Mouse (Mus musculus) urinary bladder, adult 2 months (tissue): ENCODE data around the gene Gna13. TPM values are rescaled to one million over a fixed set of nuclear protein-coding genes. Genes with fewer than 3 reads are reported as not detected.

Experiments
- DNase-seq: peaks from one replicate; pipeline ENCODE4 v3.0.0; 2022; ENCODE audit warnings: low spot score
- polyA plus RNA-seq: library from polyadenylated mRNA; depleted of rRNA; stranded (reverse); fragments of >200 nt; gene quantifications from 2 replicates; pipeline ENCODE4 v1.2.3, GENCODE M21; 2012

Gna13 gene
- polyA plus RNA-seq, 1 experiment, result 26.0 TPM

GRCm38 (mm10) chr11:109349652-109350316, 12.8 kb upstream of the Gna13 start:
- no peak for DNase-seq

GRCm38 (mm10) chr11:109350317-109350714, 12.3 kb upstream of the Gna13 start:
- no peak for DNase-seq

GRCm38 (mm10) chr11:109351489-109351888, 11.1 kb upstream of the Gna13 start:
- no peak for DNase-seq

- DNase-seq, result no peak
These were observed 9.0 kb upstream of the Gna13 start for GRCm38 (mm10) chr11:109353391-109354235.

GRCm38 (mm10) chr11:109354236-109354613, 8.4 kb upstream of the Gna13 start:
- DNase-seq, result no peak

GRCm38 (mm10) chr11:109355771-109356388, 6.8 kb upstream of the Gna13 start:
- no peak for DNase-seq

- DNase-seq, result no peak
These were observed 5.5 kb upstream of the Gna13 start for GRCm38 (mm10) chr11:109357171-109357570.

GRCm38 (mm10) chr11:109358549-109358948, 4.1 kb upstream of the Gna13 start:
- DNase-seq, result no peak

GRCm38 (mm10) chr11:109359043-109359752, 3.4 kb upstream of the Gna13 start:
- DNase-seq, result no peak

GRCm38 (mm10) chr11:109360102-109360501, 2.5 kb upstream of the Gna13 start:
- DNase-seq, result no peak

- no peak for DNase-seq
These were observed 2.0 kb upstream of the Gna13 start for GRCm38 (mm10) chr11:109360581-109361040.

GRCm38 (mm10) chr11:109361241-109361630, 1.4 kb upstream of the Gna13 start:
- no peak for DNase-seq

- no peak for DNase-seq
These were observed 784 bp upstream of the Gna13 start for GRCm38 (mm10) chr11:109361631-109362462.

- DNase-seq, result peak; percentile 58
These were observed 831 bp downstream of the Gna13 start for GRCm38 (mm10) chr11:109363191-109364133.

GRCm38 (mm10) chr11:109364337-109364736, 1.7 kb downstream of the Gna13 start:
- DNase-seq, result no peak

GRCm38 (mm10) chr11:109364881-109365280, 2.2 kb downstream of the Gna13 start:
- DNase-seq, result no peak

GRCm38 (mm10) chr11:109365818-109366217, 3.2 kb downstream of the Gna13 start:
- no peak for DNase-seq

GRCm38 (mm10) chr11:109366802-109367579, 4.4 kb downstream of the Gna13 start:
- DNase-seq, result no peak

- no peak for DNase-seq
These were observed 6.5 kb downstream of the Gna13 start for GRCm38 (mm10) chr11:109369026-109369637.
